Mouse (Mus musculus) neural tube, embryonic 13.5 days (tissue): ENCODE results near the gene Rmdn3. TPM values are rescaled to one million over a fixed set of nuclear protein-coding genes. Genes with fewer than 3 reads are reported as not detected.
A peak's percentile ranks its signal among the peaks of the same experiment; 100 is the strongest.

Experiments used
- ATAC-seq: fragments of 200-750 bp; cut with Nextera tagmentation; 2 replicates; pipeline ENCODE4 v1.8.0; 2017; ENCODE audit warnings: low read depth, mild to moderate bottlenecking, moderate TSS enrichment, moderate library complexity
- H3K27ac ChIP-seq: fragments of 300-500 bp; sonication (generic); replicated peaks from 2 replicates; pipeline ENCODE4 v1.5.1; 2015; ENCODE audit warnings: moderate library complexity, mild to moderate bottlenecking, inconsistent platforms
- H3K27me3 ChIP-seq: fragments of 300-500 bp; sonication (generic); 2 replicates; pipeline ENCODE4 v1.6.1; 2015; ENCODE audit warnings: mild to moderate bottlenecking, inconsistent platforms
- H3K36me3 ChIP-seq: fragments of 300-500 bp; sonication (generic); 2 replicates; pipeline ENCODE4 v1.6.1; 2015; ENCODE audit warnings: mild to moderate bottlenecking, inconsistent platforms
- H3K4me1 ChIP-seq: fragments of 300-500 bp; sonication (generic); replicated peaks from 2 replicates; pipeline ENCODE4 v1.6.1; 2015; ENCODE audit warnings: inconsistent platforms
- H3K4me2 ChIP-seq: fragments of 300-500 bp; sonication (generic); 2 replicates; pipeline ENCODE4 v1.6.1; 2015; ENCODE audit warnings: inconsistent platforms, mild to moderate bottlenecking, moderate library complexity
- H3K4me3 ChIP-seq: fragments of 300-500 bp; sonication (generic); 2 replicates; pipeline ENCODE4 v1.5.1; 2015; ENCODE audit warnings: mild to moderate bottlenecking, inconsistent platforms
- H3K9ac ChIP-seq: fragments of 300-500 bp; sonication (generic); 2 replicates; pipeline ENCODE4 v1.6.1; 2015; ENCODE audit warnings: moderate library complexity, mild to moderate bottlenecking, inconsistent platforms
- H3K9me3 ChIP-seq: fragments of 300-500 bp; sonication (generic); 2 replicates; pipeline ENCODE4 v1.6.1; 2016; ENCODE audit warnings: inconsistent platforms
- WGBS: fragments of 180-500 bp; shearing (Covaris S2); methylation state at CpG from one replicate; pipeline ENCODE4 v1.1.7; 2015; 5-methylcytosine and 5-hydroxymethylcytosine counted together
- polyA plus RNA-seq: library from polyadenylated mRNA; unstranded; fragments of >200 nt; fragmentation: Nextera tagmentation; extraction: Ambion mirVana; gene quantifications from 2 replicates; pipeline ENCODE4 v1.2.1, GENCODE M21; 2015

The Rmdn3 gene
- polyA plus RNA-seq, 1 experiment from 2014 or later, result 42.3 TPM

DNA sequence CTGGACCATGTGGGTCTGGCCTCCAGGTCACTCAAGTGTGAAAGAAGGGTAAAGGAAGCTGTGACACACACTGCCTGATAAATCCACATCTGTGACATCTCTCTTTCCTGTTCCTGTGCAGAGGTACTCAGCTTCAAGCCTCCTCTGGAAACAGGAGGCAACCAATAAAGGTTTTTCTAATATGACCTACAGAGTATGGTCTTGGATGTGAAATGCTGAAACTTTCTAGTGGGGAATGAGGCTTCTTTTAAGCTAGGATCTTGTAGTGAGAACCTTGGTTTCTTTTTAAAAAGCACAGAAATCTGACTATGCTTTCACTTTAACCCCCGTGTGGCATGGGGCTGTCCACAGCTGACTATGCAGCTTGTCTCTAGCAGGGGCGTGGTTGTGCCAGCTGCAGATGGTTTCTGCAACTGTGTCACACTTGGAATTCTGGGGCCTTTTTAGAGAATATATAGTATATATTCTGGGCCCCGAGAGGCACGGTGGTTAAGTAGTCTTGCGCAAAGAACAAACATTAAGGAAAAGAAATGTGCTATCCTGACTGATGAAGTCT is 20.6 kb upstream of the Rmdn3 start:
- 94% methylated on average over 5 of the region's 5 CpGs for WGBS
- Histone ChIP-seq H3K9ac (no peak overlapping the region), H3K4me2 (no peak overlapping the region), H3K36me3 (peaks cover 52% of the 10 kb centered on the region), H3K9me3 (no peaks in the 10 kb centered on the region), H3K4me1 (peaks cover 28% of the 10 kb centered on the region), H3K27ac (no peak overlapping the region), H3K4me3 (no peak overlapping the region), H3K27me3 (0 out of 2 replicates have a peak, but pooled peaks cover 4% of the 10 kb centered on the region)
- ATAC-seq, result no peak

GRCm38 (mm10) chr2:119176761-119177160 is 19.9 kb upstream of the Rmdn3 start:
- no peak overlapping the region for H3K27ac ChIP-seq
- peaks cover 47% of the 10 kb centered on the region for H3K36me3 ChIP-seq
- no peak for ATAC-seq
- H3K4me1 ChIP-seq, result peaks cover 35% of the 10 kb centered on the region
- whole genome bisulfite sequencing, result 58% methylated on average over 3 of the region's 3 CpGs
- no peak overlapping the region for H3K9ac ChIP-seq
- H3K4me3 ChIP-seq, result no peak overlapping the region
- 0 out of 2 replicates have a peak, but pooled peaks cover 4% of the 10 kb centered on the region for H3K27me3 ChIP-seq
- no peaks in the 10 kb centered on the region for H3K9me3 ChIP-seq
- no peak overlapping the region for H3K4me2 ChIP-seq

GRCm38 (mm10) chr2:119175614-119176013 is 18.8 kb upstream of the Rmdn3 start:
- 77% methylated on average over 6 of the region's 6 CpGs for WGBS
- no peak for ATAC-seq
- no peak overlapping the region for H3K4me2 ChIP-seq
- H3K36me3 ChIP-seq, result peaks cover 42% of the 10 kb centered on the region
- no peaks in the 10 kb centered on the region for H3K9me3 ChIP-seq
- H3K4me1 ChIP-seq, result peaks cover 43% of the 10 kb centered on the region
- H3K9ac ChIP-seq, result no peak overlapping the region
- 0 out of 2 replicates have a peak, but pooled peaks cover 4% of the 10 kb centered on the region for H3K27me3 ChIP-seq
- no peak overlapping the region for H3K4me3 ChIP-seq
- no peak overlapping the region for H3K27ac ChIP-seq

GRCm38 (mm10) chr2:119174866-119175265 is 18.0 kb upstream of the Rmdn3 start:
- H3K27me3 ChIP-seq, result peaks cover 5% of the 10 kb centered on the region; the same call in 1 of the 2 replicates
- H3K27ac ChIP-seq, result no peak overlapping the region
- H3K4me1 ChIP-seq, result peaks cover 43% of the 10 kb centered on the region
- peaks cover 35% of the 10 kb centered on the region for H3K36me3 ChIP-seq
- 58% methylated on average over 14 of the region's 14 CpGs for WGBS
- H3K9me3 ChIP-seq, result no peaks in the 10 kb centered on the region
- no peak overlapping the region for H3K4me3 ChIP-seq
- no peak overlapping the region for H3K9ac ChIP-seq
- ATAC-seq, result no peak
- no peak overlapping the region for H3K4me2 ChIP-seq

GRCm38 (mm10) chr2:119173991-119174651 is 17.3 kb upstream of the Rmdn3 start, which contains the start of gene Gm14137:
Gene Gm14137, plus strand, starts transcription at chr2:119174509.
- no peak within 1 kb of the TSS for H3K4me3 ChIP-seq
- H3K9ac ChIP-seq, result peak within 1 kb of the TSS; percentile 13; the same call in 1 of the 2 replicates
- 0 out of 2 replicates have a peak, but pooled peaks have one; percentile 5 for ATAC-seq
- H3K36me3 ChIP-seq, result peaks cover 27% of the 10 kb centered on the region
- H3K27me3 ChIP-seq, result peaks cover 12% of the 10 kb centered on the region; the same call in 1 of the 2 replicates
- H3K4me2 ChIP-seq, result 0 out of 2 replicates have a peak within 1 kb of the TSS, but pooled peaks have one; percentile 34
- H3K27ac ChIP-seq, result 0 out of 2 replicates have a peak within 1 kb of the TSS, but pooled peaks have one; percentile 30
- WGBS, result 35% methylated on average over 8 of the region's 8 CpGs
- H3K9me3 ChIP-seq, result no peaks in the 10 kb centered on the region
- peaks cover 43% of the 10 kb centered on the region for H3K4me1 ChIP-seq

DNA sequence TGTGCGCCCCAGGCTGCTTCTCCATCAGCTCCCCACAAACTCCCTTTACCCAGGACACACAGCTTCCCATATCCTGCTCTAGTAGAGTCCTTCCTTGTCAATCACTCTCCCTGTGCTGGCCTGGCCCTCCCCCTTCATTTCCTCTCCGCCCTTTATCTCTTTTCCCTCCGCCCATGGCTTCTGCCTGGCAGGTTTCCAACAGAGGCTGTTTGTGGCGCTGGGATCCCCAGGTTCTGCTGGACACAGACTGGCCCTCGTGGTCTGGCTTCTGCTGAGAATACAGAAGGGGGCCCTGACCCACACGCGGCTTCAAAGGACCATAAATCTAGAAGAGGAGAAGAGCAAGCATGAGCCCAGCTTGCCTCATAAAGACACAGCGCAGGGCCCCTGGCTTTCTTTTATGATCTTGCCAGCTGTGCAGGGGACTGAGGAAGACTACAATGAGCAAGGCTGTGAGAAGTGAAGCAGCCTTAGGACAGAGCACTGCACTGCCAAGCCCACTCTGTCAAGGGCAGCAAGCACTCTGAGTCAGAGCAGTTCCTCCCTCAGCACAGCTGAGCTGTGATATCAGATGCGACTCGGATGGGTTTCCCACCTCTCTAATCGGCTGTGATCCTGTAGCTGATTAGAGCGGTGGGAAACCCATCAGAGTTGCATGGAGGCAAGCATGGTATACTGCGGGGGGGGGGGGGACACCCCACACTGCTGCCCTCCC is 16.2 kb upstream of the Rmdn3 start:
- Histone ChIP-seq H3K36me3 (peaks cover 16% of the 10 kb centered on the region), H3K27me3 (peaks cover 22% of the 10 kb centered on the region), H3K9me3 (no peaks in the 10 kb centered on the region), H3K4me2 (peak overlapping the region; percentile 34), H3K9ac (peak overlapping the region; percentile 13; the same call in 1 of the 2 replicates), H3K4me1 (peaks cover 45% of the 10 kb centered on the region), H3K27ac (peak overlapping the region; percentile 30), H3K4me3 (no peak overlapping the region)
- 11% methylated on average over 13 of the region's 13 CpGs for WGBS
- peak; percentile 47; the same call in 1 of the 2 replicates for ATAC-seq

- WGBS, result 58% methylated on average over 7 of the region's 7 CpGs
- peak overlapping the region; percentile 30 for H3K27ac ChIP-seq
- peak overlapping the region; percentile 34; the same call in 1 of the 2 replicates for H3K4me2 ChIP-seq
Measured at GRCm38 (mm10) chr2:119172446-119172845, 15.6 kb upstream of the Rmdn3 start.

GRCm38 (mm10) chr2:119171574-119171973 is 14.7 kb upstream of the Rmdn3 start:
- H3K4me2 ChIP-seq, result no peak overlapping the region
- ATAC-seq, result no peak
- no peak overlapping the region for H3K27ac ChIP-seq
- no peak overlapping the region for H3K4me3 ChIP-seq
- no peak overlapping the region for H3K9ac ChIP-seq
- WGBS, result 68% methylated on average over 8 of the region's 8 CpGs
- peaks cover 59% of the 10 kb centered on the region for H3K4me1 ChIP-seq
- H3K36me3 ChIP-seq, result 0 out of 2 replicates have a peak, but pooled peaks cover 3% of the 10 kb centered on the region
- H3K9me3 ChIP-seq, result no peaks in the 10 kb centered on the region
- peaks cover 36% of the 10 kb centered on the region for H3K27me3 ChIP-seq

More at GRCm38 (mm10) chr2:119172446-119172845, 15.6 kb upstream of the Rmdn3 start:
- H3K4me1 ChIP-seq, result peaks cover 50% of the 10 kb centered on the region
- no peak for ATAC-seq
- H3K9ac ChIP-seq, result peak overlapping the region; percentile 13; the same call in 1 of the 2 replicates
- peaks cover 11% of the 10 kb centered on the region; the same call in 1 of the 2 replicates for H3K36me3 ChIP-seq
- H3K9me3 ChIP-seq, result no peaks in the 10 kb centered on the region
- no peak overlapping the region for H3K4me3 ChIP-seq
- H3K27me3 ChIP-seq, result peaks cover 28% of the 10 kb centered on the region

DNA sequence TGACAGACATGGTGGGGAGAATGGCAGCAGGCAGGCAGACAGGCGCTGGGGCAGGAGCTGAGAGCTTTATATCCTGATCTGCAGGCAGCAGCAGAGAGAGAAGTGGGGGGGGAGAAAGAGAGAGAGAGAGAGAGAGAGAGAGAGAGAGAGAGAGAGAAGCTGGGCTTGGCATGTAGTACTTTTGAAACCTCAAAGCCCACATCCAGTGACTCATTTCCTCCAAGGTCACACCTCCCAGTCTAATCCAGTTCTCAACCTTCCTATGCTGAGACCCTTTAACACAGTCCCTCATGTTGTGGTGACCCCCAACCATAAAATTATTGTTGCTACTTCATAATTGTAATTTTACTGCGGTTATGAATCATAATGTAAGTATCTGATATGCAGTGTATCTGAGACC is 13.4 kb upstream of the Rmdn3 start:
- Histone ChIP-seq H3K36me3 (no peaks in the 10 kb centered on the region), H3K4me1 (peaks cover 59% of the 10 kb centered on the region), H3K4me3 (no peak overlapping the region), H3K9ac (no peak overlapping the region), H3K27ac (no peak overlapping the region), H3K4me2 (no peak overlapping the region), H3K27me3 (peaks cover 49% of the 10 kb centered on the region), H3K9me3 (no peaks in the 10 kb centered on the region)
- 80% methylated on average over 2 of the region's 2 CpGs for WGBS
- no peak for ATAC-seq

DNA sequence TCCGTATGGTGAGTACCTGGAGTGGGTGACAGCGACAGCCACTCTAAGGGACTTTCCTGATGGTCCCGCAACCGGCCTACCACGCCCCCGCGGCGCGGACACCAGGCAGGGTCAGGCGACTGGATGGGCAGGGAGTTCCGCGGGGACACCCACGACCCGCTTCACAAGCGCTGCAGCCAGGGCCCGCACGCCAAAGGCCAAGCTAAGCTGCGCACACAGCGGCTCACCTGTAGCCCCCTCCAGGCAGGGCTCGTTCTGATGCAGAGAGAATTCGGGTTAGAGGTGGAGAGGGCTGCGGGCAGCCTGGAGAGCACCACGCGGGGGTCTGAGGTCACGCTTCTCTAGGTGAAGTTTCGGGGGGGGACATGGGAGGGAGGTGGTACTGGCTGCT is 11.0 kb upstream of the Rmdn3 start:
- Histone ChIP-seq H3K4me2 (peak overlapping the region; percentile 99), H3K27me3 (peaks cover 66% of the 10 kb centered on the region), H3K4me3 (peak overlapping the region; percentile 53), H3K27ac (no peak overlapping the region), H3K36me3 (no peaks in the 10 kb centered on the region), H3K9me3 (no peaks in the 10 kb centered on the region), H3K9ac (peak overlapping the region; percentile 62), H3K4me1 (peaks cover 36% of the 10 kb centered on the region)
- no peak; the same call in 1 of the 2 replicates for ATAC-seq
- WGBS, result 4% methylated on average over 26 of the region's 26 CpGs

- Histone ChIP-seq H3K4me1 (peaks cover 30% of the 10 kb centered on the region), H3K9me3 (no peaks in the 10 kb centered on the region), H3K9ac (peak within 1 kb of the TSS; percentile 62), H3K27me3 (peaks cover 67% of the 10 kb centered on the region), H3K4me2 (peak within 1 kb of the TSS; percentile 99), H3K36me3 (no peaks in the 10 kb centered on the region), H3K27ac (no peak within 1 kb of the TSS), H3K4me3 (peak within 1 kb of the TSS; percentile 53)
- 1% methylated on average over 60 of the region's 60 CpGs for WGBS
- ATAC-seq, result peak; percentile 63
Measured at GRCm38 (mm10) chr2:119166901-119167865, 10.3 kb upstream of the Rmdn3 start, which contains the start of gene Gchfr. Gene Gchfr, plus strand, starts transcription at chr2:119167773.
